Mouse (Mus musculus) liver (tissue): ENCODE measurements at regions not wholly inside any gene's neighbourhood (a gene's known extent, or its start where the extent isn't known, plus 50 kb on each side); places are given as distances from the start of the nearest gene placed in this dataset.

ENCODE experiments used
- DNase-seq: peaks from one replicate; pipeline ENCODE4 v3.0.0-alpha.2; 2020; ENCODE audit warnings: mixed read lengths

DNA sequence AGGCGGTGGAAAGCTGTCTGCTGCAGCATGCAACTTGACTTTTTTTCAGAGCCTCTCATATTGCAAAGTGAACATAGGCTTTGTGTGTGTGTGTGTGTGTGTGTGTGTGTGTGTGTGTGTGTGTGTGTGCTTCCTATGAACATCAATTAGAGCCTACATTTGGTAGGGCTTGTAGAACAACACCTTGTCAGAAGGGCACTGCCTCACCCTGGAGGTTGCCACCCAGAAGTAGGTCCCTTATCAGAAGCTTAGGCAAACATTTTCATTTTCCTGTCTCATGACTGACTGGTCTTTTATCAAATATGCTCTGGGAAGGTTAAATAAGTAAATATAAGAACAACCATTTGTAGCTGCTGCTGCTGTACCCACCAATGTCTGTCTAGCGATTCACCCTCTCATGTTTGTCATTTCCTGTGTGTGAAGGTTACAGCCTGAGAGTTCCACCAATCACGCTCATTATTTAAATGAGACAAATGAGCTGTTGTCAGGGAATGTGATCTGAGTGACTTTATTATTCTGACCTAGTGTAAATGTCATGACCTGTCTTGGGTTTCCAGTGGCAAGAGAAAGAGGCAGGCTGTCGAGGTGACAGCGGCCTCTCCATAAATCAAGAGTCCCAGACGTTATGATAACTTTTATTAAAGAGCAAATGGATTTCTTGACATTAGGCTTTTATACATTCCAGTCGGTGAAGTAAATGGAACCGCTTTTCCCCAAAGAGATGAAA lies 310.1 kb downstream of the Irx1 start:
- DNase-seq, result no peak

GRCm38 (mm10) chr13:71649876-71650275 lies 313.6 kb downstream of the Irx1 start:
- no peak for DNase-seq

DNA sequence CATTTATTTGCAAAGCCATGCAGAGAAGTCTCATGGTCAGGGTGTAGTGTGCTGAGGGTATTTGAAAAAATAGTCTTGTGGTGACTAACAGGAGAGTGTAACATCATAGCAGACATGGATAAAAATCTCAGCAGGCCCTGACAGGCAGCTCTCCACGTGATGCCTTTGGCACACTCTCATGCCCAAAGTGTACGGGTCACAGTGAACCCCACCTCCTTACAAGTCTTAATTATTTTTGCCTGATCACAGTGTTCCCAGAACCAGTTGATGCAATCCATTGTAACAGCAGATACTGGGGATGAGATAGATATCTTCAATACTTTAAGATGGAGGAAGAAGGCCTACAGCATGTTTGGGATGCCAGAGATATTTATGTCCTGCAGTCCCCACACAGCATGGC lies 314.5 kb downstream of the Irx1 start:
- DNase-seq, result no peak

- no peak for DNase-seq
Observed at GRCm38 (mm10) chr13:71631447-71631846, 332.1 kb downstream of the Irx1 start.

DNA sequence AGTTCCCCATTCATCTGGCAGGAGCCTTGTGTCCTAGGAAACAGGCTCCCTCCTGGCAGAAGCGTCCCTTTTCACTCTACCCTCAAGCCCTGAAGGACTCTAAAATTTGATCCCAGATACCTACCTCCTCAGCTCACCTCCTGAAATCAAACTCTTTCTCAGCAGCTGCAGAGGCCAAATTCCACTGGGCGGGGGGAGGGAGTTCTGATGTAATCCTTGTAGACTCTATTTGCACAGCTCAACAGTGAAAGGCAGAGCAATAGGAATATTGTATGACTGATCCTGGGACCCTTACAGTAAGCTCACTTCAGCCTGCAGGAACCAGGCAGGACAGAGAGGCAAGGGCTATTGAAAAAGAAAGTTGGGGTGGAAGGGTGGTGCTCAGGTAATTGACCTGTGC lies 346.3 kb downstream of the Irx1 start:
- no peak for DNase-seq

- no peak for DNase-seq
Observed at GRCm38 (mm10) chr13:71612393-71613179, 350.9 kb downstream of the Irx1 start.

GRCm38 (mm10) chr13:71582486-71582885 lies 381.0 kb downstream of the Irx1 start:
- no peak for DNase-seq

GRCm38 (mm10) chr13:71565895-71566294 lies 397.6 kb downstream of the Irx1 start:
- DNase-seq, result no peak

GRCm38 (mm10) chr13:71565388-71565787 lies 398.1 kb downstream of the Irx1 start:
- no peak for DNase-seq

DNA sequence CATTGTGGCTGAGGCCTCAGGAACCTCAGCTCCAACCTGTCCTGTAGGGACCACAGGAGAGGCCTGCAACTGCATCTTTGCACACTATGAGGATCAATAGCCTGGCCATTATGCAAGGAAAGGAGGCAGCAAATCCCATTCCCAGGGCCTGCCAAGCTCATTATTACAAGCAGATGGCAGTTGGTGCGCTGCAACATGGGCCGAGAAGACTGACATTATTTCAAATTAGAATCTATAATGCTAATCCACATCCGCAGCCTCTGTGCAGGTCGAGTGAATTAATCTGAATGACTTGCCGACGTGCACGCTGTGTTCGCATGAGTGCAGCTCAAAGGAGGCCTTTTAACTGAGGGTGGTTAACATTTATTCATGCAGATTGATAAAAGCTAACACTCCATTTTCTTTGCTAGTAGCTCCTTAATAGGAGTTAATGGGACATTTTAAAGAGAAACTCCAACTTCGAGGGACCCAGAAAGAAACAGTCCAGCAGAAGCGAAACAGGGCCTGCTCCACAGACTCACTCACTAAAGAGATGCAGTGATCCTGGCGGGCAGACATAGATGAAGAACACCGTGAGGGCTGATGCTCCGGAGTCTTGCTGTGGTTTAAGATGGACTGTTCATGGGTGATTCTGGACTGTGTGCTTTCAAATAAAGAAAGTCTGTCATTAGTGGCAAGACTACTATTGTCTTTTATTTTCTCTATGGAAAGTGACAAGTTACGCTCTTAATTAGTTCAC lies 404.9 kb downstream of the Irx1 start:
- no peak for DNase-seq

DNA sequence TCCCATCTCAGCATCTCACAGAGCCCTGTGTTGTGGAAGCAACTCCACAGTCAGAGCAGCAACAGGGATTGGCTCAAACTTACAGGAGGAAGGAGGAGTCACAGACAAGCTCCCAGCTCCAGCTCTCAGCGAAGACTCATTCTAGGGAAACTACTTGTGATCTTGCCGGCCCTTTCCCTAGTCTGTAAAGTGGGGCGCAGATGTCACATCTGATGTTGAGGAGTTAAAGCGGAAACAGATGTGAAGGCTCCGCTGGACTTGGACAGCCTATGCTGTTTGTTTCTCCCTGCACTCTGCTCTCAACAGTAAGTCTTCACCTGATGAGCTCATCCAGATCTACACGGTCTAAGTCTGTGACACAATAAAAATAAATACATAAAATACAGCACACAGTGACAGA lies 408.1 kb downstream of the Irx1 start:
- DNase-seq, result no peak

- DNase-seq, result no peak
Observed at GRCm38 (mm10) chr13:71550109-71550508, 413.4 kb downstream of the Irx1 start.

- no peak for DNase-seq
Observed at GRCm38 (mm10) chr13:71549206-71549831, 414.2 kb downstream of the Irx1 start.

- no peak for DNase-seq
Observed at GRCm38 (mm10) chr13:71538226-71538625, 425.3 kb downstream of the Irx1 start.

DNA sequence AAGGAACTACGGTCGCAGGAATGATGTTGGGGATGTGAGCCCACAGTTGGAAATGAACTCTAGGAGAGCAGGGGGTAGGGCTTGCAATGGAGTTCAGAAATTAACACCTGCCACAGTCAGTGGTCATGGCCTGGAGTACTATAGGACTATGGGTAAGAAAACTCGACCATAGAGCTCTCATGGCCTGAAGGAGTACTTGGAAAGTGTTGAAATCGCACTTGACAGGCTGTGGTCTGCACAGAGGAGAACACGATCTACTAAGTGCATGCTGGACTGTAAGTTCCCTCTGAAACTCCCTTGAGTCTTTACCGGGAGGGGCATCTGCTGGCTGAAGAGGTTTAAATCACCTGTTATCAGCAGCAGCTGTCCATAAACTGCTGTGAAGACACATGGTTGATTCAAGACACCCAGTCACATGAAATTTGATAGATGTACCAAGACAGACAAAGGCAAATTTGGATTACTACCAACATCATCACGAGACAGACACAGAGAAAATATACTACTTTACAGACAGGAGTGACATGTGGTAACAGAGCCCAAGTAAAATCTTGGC lies 430.6 kb downstream of the Irx1 start:
- no peak for DNase-seq

DNA sequence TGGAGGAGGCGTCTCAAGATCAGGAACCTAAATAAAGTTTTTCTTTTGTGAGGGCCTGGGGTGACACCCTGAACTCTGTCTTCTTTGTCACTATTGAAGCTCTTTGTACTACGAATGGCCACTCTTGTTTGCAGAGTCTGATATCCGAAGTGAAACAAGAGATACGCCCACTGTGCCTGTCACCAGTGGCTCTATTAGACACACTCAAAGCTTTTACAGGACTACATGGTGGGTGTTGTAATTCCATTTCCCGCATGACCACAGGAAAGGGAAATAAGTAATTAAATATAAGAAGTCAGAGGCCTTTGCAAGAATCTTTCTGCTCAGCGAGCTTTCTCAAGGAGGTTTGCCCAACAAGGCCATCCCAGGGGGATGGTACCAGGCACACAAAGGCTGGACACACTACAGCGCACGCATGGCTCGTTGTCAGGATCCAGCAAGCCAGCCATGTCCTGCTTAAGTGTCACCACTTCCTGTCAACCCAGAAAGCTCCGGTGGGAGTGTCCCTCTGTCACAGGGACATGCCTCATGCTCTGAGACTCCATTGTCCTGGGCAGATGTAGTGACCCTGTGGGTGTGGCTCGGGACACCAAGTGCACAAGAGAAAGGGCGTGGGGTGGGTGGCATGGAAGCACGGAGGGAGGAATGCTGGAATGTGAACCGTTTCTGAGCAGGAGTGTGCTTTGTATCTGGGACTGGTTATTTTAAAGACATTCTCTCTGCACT lies 434.0 kb downstream of the Irx1 start:
- no peak for DNase-seq

- DNase-seq, result no peak
Observed at GRCm38 (mm10) chr13:71517776-71518175, 445.7 kb downstream of the Irx1 start.

DNA sequence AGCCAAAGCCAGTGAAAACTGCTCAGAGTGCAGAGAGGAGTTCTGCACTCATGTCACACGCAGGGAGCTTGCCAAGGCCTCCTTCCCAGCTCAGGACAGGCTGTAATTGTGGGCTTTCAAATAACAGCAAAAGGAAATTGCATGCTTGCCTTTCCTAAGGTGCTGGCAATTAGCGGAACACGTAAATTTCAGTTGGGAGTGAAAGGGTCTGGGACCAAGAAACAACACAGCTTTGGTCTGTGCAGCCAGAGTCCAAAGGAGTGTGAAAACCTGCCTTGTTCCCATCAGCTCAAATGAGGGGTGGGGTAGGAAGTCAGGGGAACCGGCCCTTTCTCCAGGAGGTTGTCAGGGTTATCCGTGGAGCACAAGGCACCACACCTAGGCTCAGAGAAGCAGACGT lies 450.3 kb downstream of the Irx1 start:
- DNase-seq, result no peak

DNA sequence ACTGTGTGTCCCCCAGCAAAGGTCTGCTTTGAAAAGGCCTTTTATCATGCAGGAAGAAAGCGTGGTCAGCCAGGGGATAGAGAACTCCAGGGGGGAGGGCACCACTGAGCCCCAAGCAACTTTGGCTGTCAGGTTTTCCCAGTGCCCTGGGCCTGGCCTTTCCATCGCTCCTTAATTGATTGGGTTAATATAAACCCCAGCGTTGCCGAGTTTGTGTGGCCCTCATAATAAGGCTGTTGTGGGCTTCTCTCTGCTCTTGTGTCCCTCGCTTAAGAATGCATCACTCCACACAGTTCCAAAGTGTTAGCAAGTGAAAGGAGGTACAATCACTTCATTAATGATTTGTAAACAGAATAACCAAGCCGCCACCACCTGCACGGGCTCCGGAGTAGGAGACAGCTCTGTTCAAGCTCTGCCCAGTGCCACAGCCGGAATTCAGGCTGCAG lies 455.5 kb downstream of the Irx1 start:
- DNase-seq, result no peak

DNA sequence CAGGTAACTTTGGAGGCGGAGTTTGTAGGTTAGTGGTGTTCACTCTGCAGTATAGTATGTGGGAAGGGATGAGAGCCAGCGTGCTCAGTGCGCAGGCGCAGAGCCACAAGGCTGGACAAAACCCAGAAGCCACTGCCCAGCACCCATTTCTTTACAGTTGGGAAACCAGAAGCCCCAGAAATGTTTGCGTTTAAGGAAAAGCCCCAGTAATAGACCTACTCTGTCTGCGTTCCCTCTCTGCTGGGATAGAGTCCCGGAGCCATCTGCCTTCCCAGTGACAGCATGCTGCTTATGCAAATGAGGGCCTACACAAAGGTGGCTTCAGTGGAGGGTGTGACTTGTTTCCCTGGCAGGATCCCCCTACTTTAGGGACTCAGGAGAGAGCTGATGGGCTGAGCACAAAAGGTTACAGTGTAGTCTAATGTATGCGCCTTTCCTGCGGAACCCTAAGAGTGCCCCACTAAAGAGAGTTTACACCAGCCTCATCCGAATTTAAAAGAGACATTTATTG lies 456.0 kb downstream of the Irx1 start:
- DNase-seq, result peak; percentile 10

DNA sequence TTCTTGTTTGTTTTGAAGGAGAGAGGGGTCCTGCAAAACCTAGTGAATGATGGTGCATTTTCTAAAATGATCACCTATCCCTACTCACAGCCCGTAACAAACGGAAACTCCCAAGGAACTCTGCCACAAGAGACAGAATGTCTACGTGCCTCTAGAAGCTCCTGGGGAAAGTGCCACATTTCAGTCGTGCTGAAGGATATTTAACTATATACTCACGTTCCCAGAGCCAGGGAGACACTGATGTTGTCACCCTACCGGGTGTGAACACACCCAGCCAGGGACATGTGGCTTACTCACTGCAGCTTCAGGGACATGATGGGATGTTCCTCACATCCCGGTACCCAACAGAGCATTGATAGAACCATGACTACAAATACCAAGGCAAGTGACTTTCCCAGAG lies 456.7 kb downstream of the Irx1 start:
- no peak for DNase-seq

DNA sequence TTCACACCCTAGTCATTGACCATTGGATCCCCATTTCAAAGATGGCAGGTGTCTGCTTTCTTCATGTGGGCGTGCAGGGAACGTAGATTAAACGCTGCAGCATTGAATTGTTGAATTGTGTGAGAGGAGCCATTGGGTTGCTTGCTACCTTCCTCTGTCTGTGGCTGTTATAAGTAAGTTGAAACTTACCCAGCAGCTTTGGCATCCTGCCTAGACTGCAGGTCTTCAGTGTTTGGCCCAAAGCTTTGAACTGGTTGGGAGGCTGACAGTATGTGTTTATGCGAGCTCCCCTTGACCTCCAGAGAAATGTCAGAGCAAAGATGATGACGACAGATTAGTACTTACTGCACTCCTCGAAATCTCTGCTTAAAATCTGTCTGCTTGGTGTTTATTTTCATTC lies 473.8 kb downstream of the Irx1 start:
- no peak for DNase-seq
